Mouse (Mus musculus) CD4-positive helper T cell, adult 2 months (primary cell): ENCODE results near the gene Cpne2.
A peak's percentile ranks its signal among the peaks of the same experiment; 100 is the strongest.

Experiments used
- DNase-seq: peaks from one replicate; pipeline ENCODE4 v3.0.0-alpha.2; 2012; ENCODE audit warnings: low read depth, missing footprints, low spot score

The Cpne2 gene

GRCm38 (mm10) chr8:94581820-94582483, 49.2 kb downstream of the Cpne2 start:
- peak; percentile 12 for DNase-seq

GRCm38 (mm10) chr8:94582569-94582968, 49.8 kb downstream of the Cpne2 start:
- DNase-seq = no peak

DNA sequence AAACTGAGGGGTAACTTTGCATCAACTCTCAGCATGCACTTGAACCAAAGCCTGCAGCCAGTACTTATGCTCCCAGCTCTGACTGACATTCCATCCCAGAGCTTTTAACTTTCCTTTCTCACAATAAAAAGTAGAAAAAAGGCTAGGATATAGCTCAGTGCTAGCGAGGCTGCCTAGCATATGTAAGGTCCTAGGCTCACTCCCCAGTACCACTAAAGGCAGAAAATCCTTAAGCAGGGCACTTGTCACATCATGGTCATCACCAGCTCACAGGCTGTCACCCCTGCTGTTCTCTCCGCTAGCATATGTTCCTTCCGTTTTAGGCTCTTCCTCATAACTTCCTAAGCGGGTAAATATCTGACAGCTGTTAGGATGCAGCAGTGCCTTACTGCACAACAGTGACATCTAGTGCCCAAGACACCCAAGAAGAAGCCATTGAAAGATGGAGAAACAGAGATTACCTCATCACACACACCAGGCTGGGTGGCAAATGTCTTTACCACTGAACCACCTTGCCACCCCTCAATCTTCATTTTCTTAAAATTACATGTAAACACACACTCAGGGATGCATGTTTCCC, 51.5 kb downstream of the Cpne2 start:
- peak; percentile 11 for DNase-seq

GRCm38 (mm10) chr8:94591691-94592090, 58.9 kb downstream of the Cpne2 start:
- no peak for DNase-seq

DNA sequence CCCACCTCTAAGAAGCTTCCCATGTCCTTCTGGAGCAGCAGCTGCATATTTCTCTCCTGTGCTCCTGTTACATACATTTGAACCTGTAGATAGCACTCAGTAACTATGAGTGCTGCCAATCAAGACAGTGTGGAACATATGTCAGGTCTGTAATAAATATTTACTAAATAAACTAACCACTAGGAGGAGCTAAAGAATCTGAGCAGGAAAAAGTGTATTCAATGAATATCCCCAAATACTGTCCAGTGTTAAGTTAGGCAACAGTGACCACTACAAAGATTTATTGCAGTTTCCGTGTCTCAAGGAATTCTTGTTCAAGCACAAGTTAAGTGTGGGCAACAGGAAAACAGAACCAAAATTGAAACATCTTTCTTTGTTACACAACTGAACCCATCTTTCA, 61.4 kb downstream of the Cpne2 start:
- DNase-seq = peak; percentile 27

DNA sequence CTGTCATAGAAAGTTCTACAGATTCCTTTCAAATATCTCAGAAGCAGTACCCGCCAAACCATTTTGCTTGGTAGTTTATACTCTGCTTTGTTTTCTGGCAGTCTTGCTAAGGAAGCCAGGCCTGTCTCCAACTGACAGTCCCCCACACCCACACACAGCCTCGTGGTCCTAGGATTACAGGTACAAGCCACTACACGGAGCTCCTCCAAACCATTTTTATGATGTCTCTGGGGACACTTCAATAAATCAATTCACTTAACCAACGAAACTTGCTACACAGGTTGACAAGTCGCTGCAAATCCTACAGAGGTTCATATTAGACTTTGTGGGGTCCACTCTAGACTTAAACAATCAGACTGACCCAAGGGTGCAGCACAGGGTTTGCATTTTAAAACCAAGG, 67.7 kb downstream of the Cpne2 start:
- peak; percentile 10 for DNase-seq

DNA sequence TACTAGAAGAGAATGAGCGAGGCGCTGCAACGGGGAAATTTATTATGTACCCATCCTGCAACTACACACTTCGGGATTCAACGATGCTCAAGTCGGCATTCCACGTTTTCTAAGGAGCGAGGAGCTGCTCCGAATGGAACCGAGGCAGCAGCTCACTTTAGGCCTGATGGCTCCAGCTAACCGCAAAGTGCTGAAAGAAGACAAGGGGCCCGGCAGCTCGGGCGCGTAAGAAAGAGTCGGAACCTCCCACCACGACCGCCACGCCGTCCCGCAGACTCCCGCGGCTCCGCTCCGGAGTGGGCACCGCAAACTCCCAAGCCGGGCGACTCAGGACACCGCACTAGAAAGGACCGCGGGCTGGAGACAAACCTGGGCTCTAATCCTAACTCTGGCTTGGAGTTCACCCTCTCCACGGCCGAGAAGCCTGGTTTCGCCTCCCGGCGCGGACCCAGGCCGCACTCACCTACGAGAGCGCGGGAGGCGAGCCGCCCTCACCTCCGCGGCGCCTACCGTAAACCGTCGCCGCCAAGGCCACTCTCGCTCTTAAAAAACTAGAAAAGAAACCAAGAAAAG, 68.3 kb downstream of the Cpne2 start:
- DNase-seq = no peak

GRCm38 (mm10) chr8:94601607-94602385, 69.0 kb downstream of the Cpne2 start, which contains the start of the genes Rspry1 and Fam192a:
Rspry1 (plus strand) TSS chr8:94601937.
Fam192a (minus strand) TSS chr8:94601997.
- DNase-seq = peak; percentile 100

- DNase-seq = peak; percentile 47
Measured at GRCm38 (mm10) chr8:94602471-94603131, 69.8 kb downstream of the Cpne2 start.

GRCm38 (mm10) chr8:94604030-94604429, 71.2 kb downstream of the Cpne2 start:
- no peak for DNase-seq

DNA sequence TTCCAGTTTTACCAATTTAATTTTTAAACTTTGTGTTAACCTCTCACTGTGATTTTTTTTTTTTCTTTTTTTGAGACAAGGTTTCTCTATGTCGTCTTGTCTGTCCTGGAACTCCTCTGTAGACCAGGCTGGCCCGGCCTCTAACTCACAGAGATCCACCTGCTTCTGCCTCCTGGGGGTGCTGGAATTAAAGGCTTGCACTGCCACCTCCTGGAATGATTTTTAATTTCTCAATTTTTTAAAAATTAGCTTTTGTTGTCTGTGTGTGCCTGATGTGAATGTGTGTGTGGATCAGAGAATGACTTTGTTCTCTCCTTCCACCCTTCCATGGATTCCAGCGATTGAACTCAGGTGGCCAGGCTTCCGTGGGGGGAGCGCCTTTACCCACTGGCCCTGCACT, 74.3 kb downstream of the Cpne2 start:
- DNase-seq = peak; percentile 29
